Mouse (Mus musculus) heart, postnatal 4 days (tissue): ENCODE results near the gene Banp. TPM values are rescaled to one million over a fixed set of nuclear protein-coding genes. Genes with fewer than 3 reads are reported as not detected.
A peak's percentile ranks its signal among the peaks of the same experiment; 100 is the strongest.

Experiments
- DNase-seq: peaks from one replicate; pipeline ENCODE4 v3.0.0; 2021
- total RNA-seq, 2 experiments: library from RNA; stranded (reverse); gene quantifications; 2 replicates each; pipeline ENCODE4 v1.2.3; 2021

The Banp gene
- total RNA-seq, 2 experiments from 2014 or later, result 9.1 to 10.3 TPM

GRCm38 (mm10) chr8:121951656-121952009, 2.1 kb downstream of the Banp start:
- peak; percentile 29 for DNase-seq

- no peak for DNase-seq
Observed at GRCm38 (mm10) chr8:121952122-121952521, 2.6 kb downstream of the Banp start.

- no peak for DNase-seq
Observed at GRCm38 (mm10) chr8:121952800-121953199, 3.2 kb downstream of the Banp start.

- no peak for DNase-seq
Observed at GRCm38 (mm10) chr8:121953821-121954545, 4.4 kb downstream of the Banp start.

- DNase-seq, result no peak
Observed at GRCm38 (mm10) chr8:121954981-121955555, 5.5 kb downstream of the Banp start.

GRCm38 (mm10) chr8:121955825-121956500, 6.4 kb downstream of the Banp start:
- no peak for DNase-seq

GRCm38 (mm10) chr8:121958395-121958794, 8.8 kb downstream of the Banp start:
- no peak for DNase-seq

- DNase-seq, result no peak
Observed at GRCm38 (mm10) chr8:121962892-121963291, 13.3 kb downstream of the Banp start.

- DNase-seq, result peak; percentile 47
Observed at GRCm38 (mm10) chr8:121964716-121965512, 15.4 kb downstream of the Banp start.

GRCm38 (mm10) chr8:121966110-121966509, 16.6 kb downstream of the Banp start:
- DNase-seq, result no peak

GRCm38 (mm10) chr8:121966714-121967448, 17.3 kb downstream of the Banp start:
- no peak for DNase-seq

GRCm38 (mm10) chr8:121967977-121968376, 18.4 kb downstream of the Banp start:
- no peak for DNase-seq

GRCm38 (mm10) chr8:121968542-121968941, 19.0 kb downstream of the Banp start:
- no peak for DNase-seq

- DNase-seq, result no peak
Observed at GRCm38 (mm10) chr8:121970225-121970624, 20.7 kb downstream of the Banp start.

GRCm38 (mm10) chr8:121971488-121972058, 22.0 kb downstream of the Banp start:
- DNase-seq, result no peak

GRCm38 (mm10) chr8:121973906-121974305, 24.4 kb downstream of the Banp start:
- no peak for DNase-seq

GRCm38 (mm10) chr8:121977819-121978590, 28.5 kb downstream of the Banp start:
- peak; percentile 53 for DNase-seq

- no peak for DNase-seq
Observed at GRCm38 (mm10) chr8:121978670-121979069, 29.1 kb downstream of the Banp start.

- no peak for DNase-seq
Observed at GRCm38 (mm10) chr8:121980792-121981519, 31.4 kb downstream of the Banp start.

- DNase-seq, result no peak
Observed at GRCm38 (mm10) chr8:121981520-121981895, 32.0 kb downstream of the Banp start.
